Mouse (Mus musculus) heart, embryonic 14.5 days (tissue): ENCODE measurements around the gene Cd22. TPM values are rescaled to one million over a fixed set of nuclear protein-coding genes. Genes with fewer than 3 reads are reported as not detected.
"Not testable (repeated sequence)": the region's sequence is repeated elsewhere in the genome, so short reads cannot be mapped to it uniquely, and the experiment has no call there.

Experiments used
- ATAC-seq: fragments of 200-750 bp; cut with Nextera tagmentation; 2 replicates; pipeline ENCODE4 v1.8.0; 2017; ENCODE audit warnings: low read depth, moderate TSS enrichment; ENCODE audit not compliant: insufficient number of reproducible peaks, insufficient read depth, low FRiP score
- H3K27ac ChIP-seq, 2 experiments: fragments of 200-500 bp in 1 of 2; fragments of 300-500 bp in 1 of 2; sonication (generic) in 1 of 2; replicated peaks in 1 of 2; 2 replicates each; pipeline ENCODE4 v1.5.1; 2012 to 2014; ENCODE audit warnings: low read depth in 2 of 2, low read length in 2 of 2, control low read depth in 1 of 2, mild to moderate bottlenecking in 1 of 2, mixed read lengths in 1 of 2; ENCODE audit not compliant: control insufficient read depth in 1 of 2, insufficient read depth in 1 of 2
- H3K27me3 ChIP-seq: fragments of 300-500 bp; sonication (generic); 2 replicates; pipeline ENCODE4 v1.6.1; 2014; ENCODE audit warnings: mild to moderate bottlenecking, low read length, control low read depth; ENCODE audit not compliant: control insufficient read depth, insufficient read depth
- H3K36me3 ChIP-seq: fragments of 300-500 bp; sonication (generic); 2 replicates; pipeline ENCODE4 v1.6.1; 2014; ENCODE audit warnings: mild to moderate bottlenecking, control low read depth, low read length, mixed read lengths; ENCODE audit not compliant: control insufficient read depth, insufficient read depth
- H3K4me1 ChIP-seq, 2 experiments: fragments of 200-500 bp in 1 of 2; fragments of 300-500 bp in 1 of 2; sonication (generic) in 1 of 2; 2 replicates each; pipeline ENCODE4 v1.6.1; 2012 to 2014; ENCODE audit warnings: low read length in 2 of 2, control low read depth in 1 of 2, mixed read lengths in 1 of 2; ENCODE audit not compliant: control insufficient read depth in 2 of 2, insufficient read depth in 2 of 2
- H3K4me2 ChIP-seq: fragments of 300-500 bp; sonication (generic); 2 replicates; pipeline ENCODE4 v1.6.1; 2014; ENCODE audit warnings: mild to moderate bottlenecking, low read length
- H3K4me3 ChIP-seq, 2 experiments: fragments of 200-500 bp in 1 of 2; fragments of 300-500 bp in 1 of 2; sonication (generic) in 1 of 2; 2 replicates each; pipeline ENCODE4 v1.5.1; 2012 to 2014; ENCODE audit warnings: low read length in 2 of 2, mild to moderate bottlenecking in 2 of 2, control low read depth in 1 of 2, low read depth in 1 of 2, moderate library complexity in 1 of 2; ENCODE audit not compliant: control insufficient read depth in 1 of 2, insufficient read depth in 1 of 2
- H3K9ac ChIP-seq: fragments of 300-500 bp; sonication (generic); 2 replicates; pipeline ENCODE4 v1.6.1; 2014; ENCODE audit warnings: mild to moderate bottlenecking, low read length
- H3K9me3 ChIP-seq: fragments of 300-500 bp; sonication (generic); 2 replicates; pipeline ENCODE4 v1.6.1; 2016; ENCODE audit warnings: low read length, control low read depth; ENCODE audit not compliant: control insufficient read depth
- whole genome bisulfite sequencing: fragments of 180-500 bp; shearing (Covaris S2); extraction: QIAGEN DNeasy Blood & Tissue Kit; methylation state at CpG from one replicate; pipeline ENCODE4 v1.1.7; 2014; 5-methylcytosine and 5-hydroxymethylcytosine counted together
- polyA plus RNA-seq: library from polyadenylated mRNA; unstranded; fragments of >200 nt; fragmentation: Nextera tagmentation; extraction: Ambion mirVana; gene quantifications from 2 replicates; pipeline ENCODE4 v1.2.1, GENCODE M21; 2014

Cd22 gene
- polyA plus RNA-seq, 1 experiment from 2014 or later, result not detected

DNA sequence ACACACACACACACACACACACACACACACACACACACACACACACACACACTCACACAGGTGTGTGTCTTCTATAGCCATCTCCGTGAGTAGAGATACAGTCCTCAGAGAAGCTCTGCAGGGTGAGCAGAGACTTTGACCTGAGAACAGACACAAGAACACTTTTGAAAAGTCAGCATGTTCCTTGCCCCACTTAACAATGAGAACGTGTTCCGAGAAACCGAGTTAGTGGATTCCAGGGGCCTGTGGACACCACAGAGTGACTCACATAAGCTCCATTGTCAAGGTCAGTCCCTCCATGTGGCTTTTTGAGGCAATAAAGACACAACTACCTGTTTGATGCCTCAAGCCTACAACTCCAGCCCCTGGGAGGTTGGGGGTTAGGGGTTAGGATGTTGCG is 32.8 kb downstream of the Cd22 start:
- ATAC-seq, result no peak
- no peaks in the 10 kb centered on the region for H3K9me3 ChIP-seq
- WGBS, result 67% methylated on average over 5 of the region's 5 CpGs

DNA sequence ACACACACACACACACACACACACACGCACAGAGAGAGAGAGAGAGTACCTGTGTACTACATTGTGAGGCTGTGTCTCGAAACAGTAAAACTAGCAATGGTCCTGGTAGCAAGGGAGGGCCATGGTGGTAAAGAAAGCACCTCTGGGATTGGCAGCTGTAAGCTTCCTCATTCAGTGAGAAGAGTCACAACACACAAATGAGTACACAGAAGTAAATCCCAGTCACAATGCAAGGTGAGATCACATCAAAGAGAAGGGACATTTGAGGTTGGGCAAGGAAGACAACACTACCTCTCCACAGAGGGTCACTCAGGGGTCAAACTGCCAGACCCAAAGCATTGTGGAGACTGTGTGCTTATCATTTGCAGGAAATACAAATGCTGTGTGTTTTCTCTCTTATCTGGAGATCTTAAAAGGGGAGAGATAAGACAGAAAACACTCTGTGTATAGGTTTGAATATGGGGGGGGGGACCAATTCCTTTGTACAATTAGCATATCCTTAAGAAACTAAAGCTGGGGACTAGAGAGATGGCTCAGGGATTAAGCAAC is 33.6 kb downstream of the Cd22 start:
- Histone ChIP-seq H3K4me3 (no peak overlapping the region), H3K27me3 (no peaks in the 10 kb centered on the region), H3K9ac (no peak overlapping the region), H3K36me3 (no peaks in the 10 kb centered on the region), H3K9me3 (no peaks in the 10 kb centered on the region), H3K27ac (no peak overlapping the region), H3K4me2 (no peak overlapping the region), H3K4me1 (no peaks in the 10 kb centered on the region; a peak in 1 of 4 replicates)
- 78% methylated on average over 2 of the region's 2 CpGs for WGBS
- no peak for ATAC-seq

More for the DNA sequence above, 32.8 kb downstream of the Cd22 start:
- H3K36me3 ChIP-seq, result no peaks in the 10 kb centered on the region
- no peak overlapping the region for H3K27ac ChIP-seq
- H3K4me3 ChIP-seq, result no peak overlapping the region
- no peak overlapping the region for H3K9ac ChIP-seq
- no peak overlapping the region for H3K4me2 ChIP-seq
- no peaks in the 10 kb centered on the region; a peak in 1 of 4 replicates for H3K4me1 ChIP-seq
- no peaks in the 10 kb centered on the region for H3K27me3 ChIP-seq

DNA sequence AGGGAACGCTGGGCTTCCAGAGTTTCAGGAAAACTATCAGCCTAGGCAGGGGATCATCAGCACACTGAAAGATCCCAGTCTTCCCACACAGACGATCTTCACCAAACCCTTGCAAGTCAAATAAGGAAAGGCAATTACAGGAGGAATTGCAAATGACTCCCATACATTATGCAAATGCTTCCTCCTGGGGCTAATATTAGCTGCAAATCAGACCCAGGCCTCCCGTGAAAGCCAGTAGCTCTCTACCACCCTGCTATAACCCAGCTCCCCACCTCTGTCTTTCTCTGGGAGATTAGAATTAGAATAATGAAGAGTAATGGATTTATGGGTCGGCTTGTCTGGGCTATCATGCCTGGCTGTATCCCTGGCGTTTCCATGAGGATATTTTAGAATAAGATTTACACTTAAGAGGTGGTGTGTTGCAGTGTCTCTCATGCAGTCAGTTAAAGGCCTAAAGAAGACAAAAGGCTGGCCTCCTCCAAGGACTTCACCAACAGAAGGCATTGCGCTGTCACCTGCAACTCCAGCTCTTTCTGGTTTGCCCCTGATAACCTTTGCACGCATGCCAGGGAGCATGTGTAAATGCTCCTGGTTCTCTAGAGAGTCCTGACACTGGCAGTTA is 35.4 kb downstream of the Cd22 start:
- Histone ChIP-seq H3K27ac (no peak overlapping the region), H3K4me3 (no peak overlapping the region), H3K4me2 (no peak overlapping the region), H3K9ac (no peak overlapping the region), H3K9me3 (no peaks in the 10 kb centered on the region), H3K27me3 (no peaks in the 10 kb centered on the region), H3K4me1 (peaks cover 4 to 11% of the 10 kb centered on the region in 2 experiments; a peak in 2 of 4 replicates), H3K36me3 (no peaks in the 10 kb centered on the region)
- WGBS, result 32% methylated on average over 7 of the region's 7 CpGs
- ATAC-seq, result no peak

DNA sequence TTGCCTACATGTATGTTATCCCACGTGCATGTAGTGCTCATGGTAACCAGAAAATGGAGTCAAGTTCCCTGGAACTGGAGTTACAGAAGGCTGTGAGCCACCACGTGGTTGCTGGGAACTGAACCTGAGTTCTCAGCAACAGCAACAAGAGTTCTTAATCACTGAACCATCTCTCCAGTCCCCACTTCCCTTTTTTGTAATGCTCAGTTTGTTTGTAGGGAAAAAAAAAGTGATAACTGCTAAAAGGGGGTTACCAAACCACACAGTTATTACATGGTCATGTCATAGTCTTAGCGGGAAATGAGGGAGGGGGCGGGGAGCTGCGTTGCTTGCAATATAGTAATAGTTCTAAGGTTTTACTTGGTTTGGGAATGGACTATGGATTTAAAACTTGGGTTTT is 38.0 kb downstream of the Cd22 start:
- no peak overlapping the region for H3K4me2 ChIP-seq
- peaks cover 4% of the 10 kb centered on the region for H3K27me3 ChIP-seq
- no peaks in the 10 kb centered on the region for H3K36me3 ChIP-seq
- no peak overlapping the region for H3K9ac ChIP-seq
- peaks cover 4 to 11% of the 10 kb centered on the region in 2 experiments; a peak in 1 of 4 replicates for H3K4me1 ChIP-seq
- no peaks in the 10 kb centered on the region for H3K9me3 ChIP-seq
- 84% methylated on average over 5 of the region's 5 CpGs for WGBS
- no peak for ATAC-seq
- no peak overlapping the region for H3K27ac ChIP-seq
- H3K4me3 ChIP-seq, result no peak overlapping the region

DNA sequence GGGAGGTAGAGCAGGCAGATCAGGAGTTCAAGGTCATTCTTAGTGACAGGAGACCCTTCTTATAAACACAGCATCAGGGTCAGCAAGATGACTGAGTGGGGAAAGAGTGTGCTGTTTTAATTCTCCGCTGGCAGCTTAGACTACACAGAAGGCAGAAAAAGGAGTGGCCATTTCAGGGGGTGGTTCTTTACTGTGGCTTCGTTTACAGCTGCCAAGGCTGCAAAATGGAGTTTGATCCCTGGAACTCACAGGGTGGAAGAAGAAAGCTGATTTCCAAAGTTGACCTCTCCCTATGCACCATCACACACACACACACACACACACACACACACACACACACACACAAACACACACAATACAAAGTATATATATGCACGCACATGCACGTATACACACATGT is 38.8 kb downstream of the Cd22 start:
- no peak overlapping the region for H3K4me2 ChIP-seq
- 75% methylated on average over 4 of the region's 4 CpGs for WGBS
- H3K27me3 ChIP-seq, result peaks cover 4% of the 10 kb centered on the region
- no peak for ATAC-seq
- H3K27ac ChIP-seq, result no peak overlapping the region
- no peak overlapping the region for H3K4me3 ChIP-seq
- no peak overlapping the region for H3K9ac ChIP-seq
- H3K36me3 ChIP-seq, result no peaks in the 10 kb centered on the region
- H3K9me3 ChIP-seq, result no peaks in the 10 kb centered on the region
- H3K4me1 ChIP-seq, result peaks cover 4 to 11% of the 10 kb centered on the region in 2 experiments; a peak in 1 of 4 replicates

DNA sequence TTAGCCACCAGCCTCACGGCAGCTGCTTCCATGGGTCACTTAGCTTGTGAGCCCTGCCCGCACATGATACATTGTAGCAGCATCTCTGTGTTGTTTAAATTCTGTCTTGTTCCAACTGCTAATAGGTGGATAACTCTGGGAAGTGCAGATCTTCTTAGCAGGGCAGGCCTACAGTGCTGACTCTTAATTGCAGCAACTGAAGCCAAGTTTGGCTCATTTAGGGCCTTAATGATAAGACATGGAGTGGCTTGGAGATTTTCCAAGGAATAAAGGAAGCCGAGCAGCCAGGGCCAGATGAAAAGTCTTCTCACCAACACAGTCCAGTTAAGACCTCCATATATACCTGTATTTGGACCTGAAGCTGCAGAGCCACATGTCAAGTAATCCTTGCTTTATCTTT is 39.8 kb downstream of the Cd22 start:
- no peaks in the 10 kb centered on the region for H3K36me3 ChIP-seq
- H3K4me3 ChIP-seq, result no peak overlapping the region
- H3K9ac ChIP-seq, result no peak overlapping the region
- no peak for ATAC-seq
- peaks cover 4 to 11% of the 10 kb centered on the region in 2 experiments; a peak in 1 of 4 replicates for H3K4me1 ChIP-seq
- 53% methylated on average over 3 of the region's 3 CpGs for WGBS
- H3K9me3 ChIP-seq, result no peaks in the 10 kb centered on the region
- no peak overlapping the region for H3K27ac ChIP-seq
- no peak overlapping the region for H3K4me2 ChIP-seq
- H3K27me3 ChIP-seq, result peaks cover 4% of the 10 kb centered on the region

DNA sequence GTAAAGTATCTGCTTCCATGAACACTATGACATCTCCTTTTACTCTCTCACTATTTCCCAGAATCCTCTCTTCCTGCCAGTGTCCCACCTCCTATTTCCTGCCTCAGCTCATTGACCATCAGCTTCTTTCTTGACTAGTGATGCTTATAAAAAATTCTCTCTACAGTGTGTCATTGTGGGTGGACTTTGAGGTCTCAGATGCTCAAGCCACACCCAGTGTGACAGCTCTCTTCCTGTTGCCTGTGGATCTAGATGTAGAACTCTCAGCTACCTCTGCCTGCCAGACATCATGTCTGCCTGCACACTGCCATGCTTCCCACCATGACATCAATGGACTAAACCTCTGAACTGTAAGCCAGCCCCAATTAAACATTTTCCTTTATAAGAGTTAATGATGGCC is 42.9 kb downstream of the Cd22 start:
- H3K9me3 ChIP-seq, result no peaks in the 10 kb centered on the region
- no peaks in the 10 kb centered on the region for H3K36me3 ChIP-seq
- no peak overlapping the region for H3K27ac ChIP-seq
- no peak for ATAC-seq
- no peak overlapping the region for H3K4me2 ChIP-seq
- no peak overlapping the region for H3K9ac ChIP-seq
- peaks cover 4% of the 10 kb centered on the region for H3K27me3 ChIP-seq
- H3K4me3 ChIP-seq, result no peak overlapping the region
- peaks cover 4 to 11% of the 10 kb centered on the region in 2 experiments; a peak in 2 of 4 replicates for H3K4me1 ChIP-seq

DNA sequence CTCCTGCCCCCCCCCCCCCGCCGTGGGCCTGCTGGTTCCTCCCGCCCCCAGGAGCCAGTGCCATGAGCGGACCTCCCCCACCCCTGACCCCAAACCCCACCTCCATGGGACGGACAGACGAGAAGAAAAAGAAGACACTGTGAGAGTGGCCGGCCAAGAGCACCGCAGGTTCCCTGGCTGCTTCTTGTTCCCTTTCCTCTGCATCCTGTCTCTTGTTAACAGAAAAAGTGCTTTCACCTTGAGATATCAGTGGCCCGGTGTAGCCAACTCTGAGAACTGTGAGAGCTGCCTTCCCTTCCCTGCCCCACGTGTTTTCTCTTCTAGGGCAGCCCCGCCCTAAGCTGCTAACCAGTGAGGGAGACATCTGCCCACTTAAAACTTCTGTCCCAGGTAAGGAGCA is 47.5 kb downstream of the Cd22 start:
- H3K4me3 ChIP-seq, result not testable (repeated sequence)
- peak overlapping the region; percentile 4; the same call in 1 of the 2 replicates for H3K4me2 ChIP-seq

More for the DNA sequence above, 47.5 kb downstream of the Cd22 start:
- not testable (repeated sequence) for ATAC-seq, H3K4me1 ChIP-seq, H3K36me3 ChIP-seq, H3K27ac ChIP-seq, H3K9me3 ChIP-seq, H3K27me3 ChIP-seq, H3K9ac ChIP-seq
- 7% methylated on average over 9 of the region's 11 CpGs for WGBS
